Mouse (Mus musculus) frontal cortex, postnatal 25 days (tissue): Measurements from ENCODE around the gene Plekhs1.

Source experiments
- DNase-seq, 2 experiments: peaks; one replicate each; pipeline ENCODE4 v3.0.0; 2022; ENCODE audit warnings: low spot score in 2 of 2

Gene Plekhs1

DNA sequence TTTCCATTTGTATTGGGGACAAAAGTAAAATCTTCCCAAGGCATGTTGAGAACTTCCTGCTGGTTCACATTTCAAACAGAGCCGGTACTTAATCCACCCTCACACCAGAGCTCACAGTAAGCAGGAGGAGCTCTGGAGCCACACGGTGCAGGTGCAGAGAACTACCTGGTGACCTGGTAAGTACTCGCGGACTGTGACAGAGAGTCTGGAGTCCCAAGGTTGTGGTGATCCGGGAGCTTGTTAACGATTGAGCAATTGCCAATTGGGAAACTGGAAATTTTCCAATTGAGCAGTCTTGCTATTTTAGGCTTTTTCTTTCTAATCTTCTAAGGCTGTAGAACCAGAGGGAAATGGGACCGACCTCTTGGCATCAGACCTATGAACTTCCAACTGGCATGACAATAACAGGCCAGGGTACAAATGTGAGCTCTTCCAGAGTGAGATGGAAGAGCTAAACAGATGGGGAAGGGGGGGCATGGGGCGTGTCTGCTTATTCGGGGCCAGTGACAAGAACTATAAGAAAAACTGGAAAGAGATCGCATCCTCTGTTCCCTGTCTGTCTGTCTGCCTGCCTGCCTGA lies at the start of gene Plekhs1:
Gene Plekhs1, plus strand, starts transcription at position 119 of the 580 bp plus-strand sequence.
- DNase-seq: no peak

DNA sequence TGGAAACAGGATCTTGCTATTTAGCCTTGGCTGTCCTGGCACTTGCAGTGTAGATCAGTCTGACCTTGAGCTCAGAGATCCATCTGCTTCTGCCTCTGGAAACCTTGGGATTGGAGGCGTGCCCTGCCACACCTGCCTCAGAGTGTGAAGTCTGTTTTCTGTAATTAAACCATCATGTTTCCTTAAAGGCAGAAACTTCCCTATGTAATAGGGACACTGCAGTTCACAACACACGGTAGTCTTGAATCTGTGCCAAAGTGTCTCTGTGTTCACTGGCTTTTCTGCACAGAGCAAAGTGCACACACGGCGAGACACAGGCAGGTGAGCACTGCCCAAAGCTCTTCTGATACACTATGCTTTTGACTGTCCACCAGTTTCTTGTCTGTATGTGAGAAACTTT lies 43.0 kb upstream of the Plekhs1 start:
- DNase-seq: no peak

DNA sequence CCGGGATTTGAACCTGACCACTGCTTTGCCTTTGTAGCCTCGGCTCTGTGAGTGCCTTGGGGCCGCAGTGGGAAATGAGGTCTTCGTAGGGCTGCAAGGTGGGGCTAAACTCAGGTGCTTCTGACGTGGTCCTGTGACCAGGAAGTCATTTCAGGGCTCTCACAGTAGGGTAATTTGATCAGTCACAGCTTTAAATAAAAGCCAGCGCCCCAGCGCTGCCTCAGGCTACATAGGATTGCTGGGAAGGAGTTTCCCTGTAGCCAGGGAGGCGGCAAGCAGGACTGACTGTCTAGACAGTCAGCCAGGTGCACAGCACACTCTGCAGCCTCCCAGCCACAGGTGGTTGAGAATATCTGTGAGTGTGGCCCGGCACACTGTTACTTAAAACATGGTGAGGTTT lies 42.0 kb upstream of the Plekhs1 start:
- no peak for DNase-seq

DNA sequence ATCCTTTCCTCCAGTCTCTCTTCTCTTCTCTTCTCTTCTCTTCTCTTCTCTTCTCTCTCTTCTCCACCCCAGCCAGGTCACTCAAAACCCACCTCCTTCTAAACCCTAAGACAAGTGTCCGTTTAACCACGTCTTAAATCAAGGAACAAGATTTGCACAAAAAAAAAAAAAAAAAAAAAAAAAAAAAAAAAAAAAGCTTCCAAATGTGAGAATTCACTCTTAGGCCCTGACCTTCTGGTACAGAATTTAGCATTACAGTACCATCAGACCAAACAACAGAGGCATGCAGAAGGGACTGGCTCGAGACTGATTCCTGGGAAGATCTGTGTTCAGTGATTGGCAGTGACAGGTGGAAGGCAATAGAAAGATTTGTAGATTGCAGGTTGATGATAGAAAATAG lies 41.1 kb upstream of the Plekhs1 start:
- DNase-seq: no peak

DNA sequence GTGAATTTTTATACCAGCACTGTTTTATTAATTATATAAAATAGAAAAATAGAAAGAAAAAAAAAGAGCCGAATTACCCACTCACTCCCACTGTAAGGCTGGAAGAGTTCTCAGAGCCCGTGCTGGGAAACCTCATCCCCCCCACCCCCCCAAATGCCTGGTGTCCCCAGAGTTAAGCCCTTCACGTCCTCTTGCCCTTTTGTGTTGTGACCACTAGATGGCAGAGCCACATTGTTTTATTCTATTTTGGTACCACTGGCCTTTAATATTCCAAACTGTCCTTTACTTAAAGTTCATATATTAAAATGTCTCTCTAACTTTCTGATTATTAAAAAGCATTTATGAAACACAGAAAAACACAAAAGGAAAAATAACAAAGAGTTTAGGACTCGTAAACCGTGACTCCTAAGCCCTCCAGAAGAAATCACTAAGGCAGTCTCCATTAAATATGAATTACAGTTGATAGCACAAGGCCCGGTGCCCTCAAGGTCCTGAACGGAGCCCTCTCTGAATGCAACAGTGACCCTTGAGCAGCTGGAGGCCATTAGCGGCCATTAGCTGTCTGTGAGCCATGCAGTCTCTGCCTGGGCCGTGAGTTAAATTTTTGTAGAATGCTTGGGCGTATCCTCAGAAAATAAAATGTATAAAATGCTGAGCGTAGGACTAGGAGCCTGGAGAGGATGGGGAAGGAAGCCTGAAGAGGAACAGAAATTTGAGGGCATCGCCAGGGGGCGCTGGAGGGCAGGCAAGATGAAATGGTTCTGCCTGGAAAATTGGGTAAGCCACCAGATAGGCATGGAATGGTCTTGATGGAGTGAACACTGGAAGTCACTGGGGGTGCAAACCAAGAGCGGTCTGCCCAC lies 38.7 kb upstream of the Plekhs1 start:
- DNase-seq: peak; percentile 94 to 98

DNA sequence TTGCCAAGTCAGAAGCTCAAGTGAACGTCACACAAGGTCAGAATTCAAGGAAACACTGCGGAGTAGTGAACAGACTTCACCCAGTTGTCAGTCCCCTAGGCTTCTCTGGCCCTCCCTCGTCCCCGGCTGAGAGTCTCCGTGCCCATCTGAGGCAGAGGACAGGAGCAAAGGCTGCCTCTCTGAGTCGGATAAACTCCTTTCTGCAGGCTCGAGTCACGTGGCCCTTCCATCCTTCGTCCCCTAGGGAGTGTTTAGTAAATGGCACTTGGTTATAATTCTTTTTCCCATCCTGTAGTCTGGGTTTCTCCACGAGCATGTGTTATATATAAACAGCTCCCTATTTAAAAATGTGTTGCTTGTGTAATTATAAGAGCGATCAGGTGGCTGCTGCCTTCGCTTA lies 38.1 kb upstream of the Plekhs1 start:
- peak in 1 of 2 experiments; percentile 22 for DNase-seq

DNA sequence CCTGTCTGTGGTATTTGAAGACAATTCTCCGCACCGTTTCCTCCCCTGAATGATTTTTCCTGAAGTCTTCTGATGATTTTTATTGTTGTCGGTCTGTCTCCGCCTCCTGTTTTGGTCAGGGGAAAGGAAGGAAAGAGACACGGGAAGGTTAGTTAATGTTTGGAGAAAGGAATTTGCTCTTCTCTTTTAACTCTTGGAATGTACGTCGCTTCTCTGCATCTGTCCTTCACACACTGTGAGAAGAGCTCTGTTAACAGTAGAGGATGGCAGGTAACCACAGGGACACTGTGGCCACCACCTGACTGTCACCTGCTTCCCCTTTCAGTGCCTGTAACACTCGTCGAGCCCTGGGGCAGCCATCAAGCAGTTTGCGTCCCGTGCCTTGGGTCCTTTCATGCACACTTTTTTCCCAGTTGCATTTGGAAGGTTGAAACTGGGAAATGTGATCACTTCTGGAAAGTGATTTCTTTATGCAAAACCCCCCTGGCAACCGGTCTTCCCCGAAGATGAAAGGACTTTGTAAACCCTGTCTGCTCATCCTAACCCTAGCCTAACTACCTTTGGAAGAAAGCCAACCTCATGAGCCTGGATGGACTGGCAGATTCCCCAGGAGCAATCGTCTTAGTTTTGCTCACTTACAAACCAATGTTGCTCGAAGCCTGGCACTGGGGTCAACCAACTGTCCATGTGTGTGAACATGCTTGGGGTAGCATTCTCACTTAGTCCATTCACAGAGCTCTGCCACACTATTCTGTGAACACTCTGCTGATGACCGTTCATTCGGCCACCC lies 36.6 kb upstream of the Plekhs1 start:
- no peak for DNase-seq

DNA sequence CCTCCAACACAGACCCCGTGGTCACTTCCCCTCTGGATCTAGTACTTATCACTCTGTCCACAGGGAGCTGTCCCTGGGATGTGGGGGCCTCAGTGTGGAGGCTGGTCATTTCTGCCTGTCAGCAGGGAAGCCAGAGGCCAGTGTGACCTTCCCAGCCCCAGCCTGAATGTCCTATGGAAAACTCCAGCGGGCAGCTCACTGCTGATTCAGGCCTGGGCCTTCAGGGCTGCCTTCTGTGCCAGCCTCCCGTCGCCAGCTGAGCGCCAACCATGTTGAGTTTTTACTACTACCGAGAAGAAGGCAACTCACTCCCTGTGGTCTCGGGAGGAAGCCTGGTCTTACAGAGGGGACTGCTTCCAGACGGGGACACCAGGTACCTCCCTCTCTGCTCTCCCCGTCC lies 35.9 kb upstream of the Plekhs1 start:
- no peak for DNase-seq

DNA sequence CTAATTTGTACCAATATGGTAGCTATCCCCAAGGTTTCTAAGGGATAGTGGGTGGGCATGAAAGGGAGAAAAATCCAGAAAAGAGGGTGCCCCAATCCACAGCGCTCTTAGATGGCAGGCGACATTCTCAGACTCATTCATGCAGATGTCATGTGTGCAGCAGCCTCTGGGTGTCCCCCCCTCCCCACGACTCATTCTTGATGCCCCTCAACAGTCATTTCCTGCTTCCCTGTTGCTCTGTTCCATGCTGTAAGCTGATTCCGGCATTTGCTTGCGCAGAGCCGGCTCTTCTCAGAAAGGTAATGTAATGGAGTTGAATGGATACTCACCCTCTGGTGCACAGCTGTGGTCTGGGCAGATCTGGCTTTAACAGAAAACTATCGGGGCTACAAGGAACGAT lies 31.1 kb upstream of the Plekhs1 start:
- DNase-seq: no peak

DNA sequence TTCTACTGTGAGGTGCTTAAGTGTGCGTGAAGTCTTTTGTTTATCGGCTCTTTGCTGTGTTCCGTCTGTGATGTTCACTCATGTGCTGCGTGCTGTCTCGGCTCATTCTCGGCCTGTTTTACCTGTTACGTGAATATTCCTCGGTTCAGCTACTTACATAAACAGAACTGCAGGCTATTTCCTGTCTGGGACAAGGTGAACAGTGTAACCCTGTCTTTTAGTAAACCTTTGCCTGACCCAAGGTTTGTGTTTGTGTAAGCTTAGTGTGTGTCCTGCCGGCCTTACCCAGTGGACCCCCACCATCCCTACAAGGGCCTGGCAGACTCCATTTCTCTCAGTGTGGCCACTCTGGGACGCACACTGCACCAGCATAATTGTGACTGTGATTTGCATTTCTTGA lies 28.7 kb upstream of the Plekhs1 start:
- DNase-seq: no peak

DNA sequence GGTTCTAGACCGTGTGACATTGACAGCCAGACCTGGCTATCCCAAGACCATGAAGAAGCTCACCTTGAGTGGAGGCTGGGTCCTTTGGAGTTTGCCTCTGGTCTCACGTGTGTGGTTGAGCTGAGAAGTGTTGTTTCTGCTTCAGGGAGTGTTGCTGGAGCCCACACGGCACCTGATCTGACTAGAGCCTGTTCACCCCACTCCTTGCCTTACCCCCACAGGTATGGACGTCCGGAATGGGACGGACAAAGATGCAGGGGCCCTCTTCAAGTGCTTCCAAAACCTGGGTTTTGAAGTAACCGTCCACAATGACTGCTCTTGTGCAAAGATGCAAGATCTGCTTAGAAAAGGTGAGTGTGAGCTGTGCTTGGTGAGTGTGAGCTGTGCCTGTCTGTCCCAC lies 27.9 kb upstream of the Plekhs1 start:
- DNase-seq: no peak

DNA sequence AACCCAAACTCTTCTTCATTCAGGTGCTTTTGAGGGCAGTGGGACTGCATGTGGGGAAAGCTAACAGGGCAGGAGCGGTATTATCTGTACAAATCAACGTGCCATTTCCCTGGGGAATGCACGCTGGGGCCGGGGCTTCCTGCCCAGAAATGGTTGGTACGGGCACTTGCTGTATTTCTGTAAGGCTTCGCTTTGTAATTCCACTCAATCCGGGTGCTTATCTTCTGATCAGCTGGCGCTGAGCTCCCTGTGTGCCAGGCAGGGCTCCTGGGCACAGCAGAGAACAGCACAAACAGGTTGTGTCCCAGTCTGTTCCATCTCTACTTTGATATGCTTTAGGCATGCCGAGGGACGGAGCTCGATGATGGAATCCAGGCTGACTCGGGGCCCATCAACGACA lies 25.1 kb upstream of the Plekhs1 start:
- DNase-seq: no peak

DNA sequence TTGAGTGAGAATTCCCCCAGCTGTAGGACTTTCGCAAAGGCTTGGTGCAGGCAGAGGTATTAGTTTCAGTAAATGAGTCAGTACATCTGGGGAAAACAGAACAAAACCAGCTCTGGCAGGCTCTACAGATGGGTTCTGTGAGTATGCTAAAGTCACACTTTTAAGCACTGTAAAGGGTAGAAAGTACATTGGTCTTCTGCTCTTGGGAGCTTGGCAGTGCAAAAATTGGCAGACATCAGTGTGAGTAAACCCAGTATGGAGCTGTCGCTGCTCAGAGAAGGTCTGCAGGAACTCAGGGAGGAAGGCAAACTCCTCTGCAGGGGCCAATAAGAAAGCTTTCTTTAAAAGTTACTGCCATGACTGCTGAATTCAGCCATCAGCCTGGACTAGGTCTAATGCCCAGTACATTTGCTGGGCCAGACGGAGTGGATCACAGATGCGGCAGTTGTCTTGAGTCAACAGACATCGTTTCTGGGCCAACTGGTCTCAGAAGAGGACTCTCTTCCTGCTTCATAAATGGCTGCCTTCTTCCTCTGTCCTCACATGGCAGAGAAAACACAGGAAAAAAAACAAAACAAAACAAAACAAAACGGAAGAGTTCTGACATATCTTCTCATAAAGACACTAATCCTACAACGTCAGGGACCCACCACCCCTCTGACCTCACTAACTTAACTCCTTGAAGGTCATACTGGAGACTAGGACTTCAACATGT lies 22.9 kb upstream of the Plekhs1 start:
- no peak for DNase-seq

DNA sequence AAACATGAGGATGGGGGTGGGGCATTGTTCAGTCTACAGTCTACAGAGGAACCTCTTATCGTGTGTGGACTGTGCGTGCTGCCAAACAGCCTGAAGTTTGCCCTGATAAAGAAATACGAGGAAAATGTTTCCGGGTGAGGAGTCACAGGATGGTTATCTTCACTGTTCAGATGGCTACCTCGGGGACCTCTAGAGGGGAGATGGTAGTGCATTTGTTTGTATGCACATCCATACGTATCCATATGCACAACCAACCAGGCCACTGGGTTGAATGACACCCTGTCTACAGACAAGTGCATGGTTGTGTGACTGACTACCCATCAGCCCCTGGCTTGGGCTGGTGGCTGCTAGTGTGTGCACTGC lies 22.4 kb upstream of the Plekhs1 start:
- DNase-seq: no peak

DNA sequence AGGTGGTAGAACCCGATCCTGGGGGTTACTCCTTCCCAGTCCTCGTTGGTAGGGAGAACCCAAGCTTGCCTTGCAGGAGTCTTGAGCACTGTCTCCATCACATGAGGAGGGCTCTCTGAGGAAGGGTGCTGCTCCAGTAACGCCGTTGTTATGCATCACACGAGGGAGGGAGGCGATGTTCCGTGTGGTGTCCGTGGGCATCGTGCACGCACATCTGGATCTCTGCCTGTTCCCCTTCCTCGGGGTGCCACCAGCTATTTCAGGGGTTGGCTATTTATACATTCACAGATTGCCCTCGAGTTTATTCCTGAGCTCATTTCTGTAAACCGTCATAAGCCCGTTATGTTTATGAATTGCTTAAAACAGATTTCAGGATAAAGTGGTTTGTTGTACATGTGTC lies 18.0 kb upstream of the Plekhs1 start:
- DNase-seq: no peak

DNA sequence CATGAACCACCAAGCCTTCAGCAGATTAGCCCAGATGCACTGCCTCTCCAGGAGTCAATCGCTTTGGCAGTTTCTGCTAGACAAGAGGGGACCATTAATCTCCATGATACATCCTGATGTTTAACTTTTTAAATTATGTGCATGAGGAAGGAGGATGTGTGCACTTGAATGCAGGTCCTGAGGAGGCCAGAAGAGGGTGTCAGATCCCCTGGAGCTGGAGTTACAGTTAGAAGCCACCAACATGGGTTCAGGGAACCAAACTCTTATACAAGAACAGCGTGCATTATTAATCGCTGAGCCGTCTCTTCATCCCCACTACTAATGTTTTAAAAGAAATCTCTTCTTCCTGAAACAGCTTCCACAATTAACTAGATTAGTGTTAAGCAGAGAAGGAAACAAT lies 12.7 kb upstream of the Plekhs1 start:
- no peak for DNase-seq

DNA sequence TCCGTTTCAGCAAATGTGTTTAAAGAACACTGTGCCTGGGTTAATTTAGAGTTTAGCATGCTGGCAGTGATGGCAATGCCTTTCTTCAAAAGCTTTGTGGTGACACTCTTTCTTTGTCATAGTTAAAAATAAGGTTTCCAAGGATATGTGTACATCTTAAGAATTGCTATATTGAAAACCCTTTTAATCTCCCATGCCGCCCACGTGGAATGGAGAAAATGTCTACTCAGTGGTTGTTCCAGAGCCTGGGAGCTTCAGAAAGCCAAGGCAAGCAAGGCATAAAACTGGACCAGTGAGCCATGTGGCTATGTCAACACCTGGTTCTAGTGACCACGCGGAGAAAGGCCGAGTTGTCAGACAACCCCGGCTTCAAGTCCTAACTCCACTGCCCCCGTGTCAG lies 11.9 kb upstream of the Plekhs1 start:
- DNase-seq: no peak

DNA sequence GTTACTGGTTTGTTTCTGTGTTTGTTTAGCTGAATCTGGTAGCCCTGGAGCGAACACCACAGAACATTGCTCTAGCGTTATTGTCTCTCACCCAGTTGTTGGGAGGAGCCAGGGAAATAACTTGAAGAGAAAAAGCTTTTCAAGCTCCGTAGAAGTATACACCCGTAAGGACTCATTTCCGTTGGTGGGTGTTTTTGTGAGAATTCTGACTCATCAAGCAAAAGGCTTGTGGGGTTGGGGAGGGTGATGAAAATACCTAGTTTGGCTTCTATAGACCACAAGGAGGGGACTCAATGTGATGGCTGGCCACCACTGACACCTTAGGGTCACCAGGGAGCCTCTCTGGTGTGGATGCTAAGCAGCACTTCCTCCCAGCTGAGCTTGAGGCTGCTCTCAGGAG lies 10.5 kb upstream of the Plekhs1 start:
- no peak for DNase-seq

DNA sequence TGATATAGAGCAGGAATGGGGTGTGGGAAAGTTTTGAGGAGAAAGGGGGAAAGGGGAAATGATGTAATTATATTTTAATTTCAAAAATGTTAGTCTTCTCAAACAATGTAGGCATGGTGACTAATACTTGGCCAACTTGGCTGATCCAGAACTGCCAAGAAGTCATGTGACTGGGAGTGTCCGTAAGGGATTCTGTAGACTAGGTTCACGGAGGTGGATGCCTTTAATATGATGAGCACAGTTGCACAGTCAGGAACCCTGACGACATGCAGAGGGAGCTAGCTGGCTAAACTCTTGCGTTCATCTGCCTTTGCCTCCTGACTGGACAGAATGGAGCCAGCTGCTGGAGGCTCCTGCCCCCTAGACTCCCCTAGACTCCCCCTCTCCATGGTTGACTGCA lies 9.6 kb upstream of the Plekhs1 start:
- DNase-seq: no peak

DNA sequence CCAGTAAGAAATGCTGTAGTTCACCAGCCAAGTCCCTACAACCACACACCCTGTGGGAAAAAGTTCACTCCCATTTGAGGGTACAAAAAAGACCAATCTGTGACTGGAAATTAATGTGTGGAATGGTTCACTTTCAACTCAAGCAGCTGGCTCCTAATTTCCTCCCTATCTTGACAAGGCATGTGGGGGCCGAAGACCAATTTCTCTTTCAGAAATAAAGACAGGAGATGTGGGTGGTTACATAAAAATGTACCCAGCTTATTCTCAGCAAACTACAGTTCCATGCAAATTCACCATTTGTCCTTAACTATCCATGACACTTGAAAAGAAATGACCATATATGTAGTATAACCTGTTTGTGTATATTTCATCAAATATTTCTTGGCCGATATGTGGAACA lies 9.0 kb upstream of the Plekhs1 start:
- no peak for DNase-seq

DNA sequence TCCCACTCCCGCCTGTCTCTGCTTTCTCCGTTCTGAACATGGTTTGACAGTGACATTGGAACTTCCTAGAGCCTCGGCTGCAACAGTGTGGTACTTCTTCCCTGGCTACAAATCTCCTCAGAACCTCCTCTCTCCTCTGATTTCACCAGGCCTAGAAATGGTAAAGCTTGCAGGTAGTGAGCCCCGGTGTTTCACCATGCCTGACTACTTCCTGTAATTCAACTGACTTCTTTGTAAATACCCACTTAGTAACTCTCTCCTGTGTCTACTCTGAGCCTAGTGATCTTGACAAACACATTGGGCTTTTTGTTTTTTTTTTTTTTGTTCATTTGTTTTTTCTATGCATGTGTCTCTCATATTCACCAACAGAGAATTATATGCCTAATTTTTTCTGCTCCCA lies 6.6 kb upstream of the Plekhs1 start:
- DNase-seq: no peak

DNA sequence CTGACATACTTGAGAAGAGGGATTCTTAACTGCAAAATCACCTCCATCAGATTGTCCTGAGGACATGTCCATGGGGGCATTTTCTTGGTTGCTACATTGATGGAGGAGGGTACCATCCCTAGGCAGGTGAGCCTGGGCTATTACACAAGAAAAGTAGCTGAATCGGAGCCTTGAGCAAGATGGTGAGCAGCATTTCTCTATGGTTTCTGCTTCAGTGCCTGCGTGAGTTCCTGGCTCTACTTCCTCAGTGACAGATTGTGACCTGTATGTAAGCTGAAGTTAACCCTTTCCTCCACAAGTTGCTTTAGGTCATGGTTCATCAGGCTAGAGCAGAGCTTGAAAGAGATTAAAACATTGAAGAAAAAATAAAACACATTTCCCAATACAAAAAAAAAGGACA lies 6.1 kb upstream of the Plekhs1 start:
- DNase-seq: no peak
